Mouse (Mus musculus): Measurements from ENCODE around the gene Abhd11. TPM values are rescaled to one million over a fixed set of nuclear protein-coding genes. Genes with fewer than 3 reads are reported as not detected.
A peak's percentile ranks its signal among the peaks of the same experiment; 100 is the strongest.

Abhd11 gene
- total and polyA plus RNA-seq, 2 experiments from 2014 or later = 46.3 to 86.7 TPM

DNA sequence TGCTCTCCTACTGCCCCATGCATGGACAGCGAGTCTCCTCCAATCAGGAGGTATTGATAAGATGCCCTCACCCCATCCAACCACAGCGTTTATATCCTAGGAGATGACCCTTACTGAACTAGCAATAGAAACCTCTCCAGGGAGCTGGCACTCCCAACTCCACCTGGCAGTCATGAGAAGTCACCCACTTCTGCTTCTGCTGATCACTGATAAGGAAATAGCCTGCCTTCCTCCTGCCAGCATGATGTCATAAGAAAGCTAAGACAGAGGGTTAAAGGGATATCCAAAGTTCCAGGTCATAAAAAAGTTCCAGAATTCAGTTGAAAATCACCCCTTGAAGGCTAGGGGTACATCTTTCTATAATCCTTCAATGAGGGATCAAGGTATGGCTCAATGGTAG, 32.8 kb upstream of the Abhd11 start:
- H3K36me3 ChIP-seq (ENCODE audit: insufficient read depth) = no peaks in the 10 kb centered on the region
- no peaks in the 10 kb centered on the region for H3K9me3 ChIP-seq (ENCODE audit: low read length)
- no peaks in the 10 kb centered on the region for H3K27me3 ChIP-seq (ENCODE audit: insufficient read depth, low read length)
- WGBS = 89% methylated on average over 2 of the region's 2 CpGs
- H3K4me3 ChIP-seq (ENCODE audit: low read depth, low read length) = no peak overlapping the region
- no peaks in the 10 kb centered on the region for H3K4me1 ChIP-seq (ENCODE audit: insufficient read depth)
- no peak overlapping the region for H3K4me2 ChIP-seq (ENCODE audit: low read depth)
- ATAC-seq = no peak
- no peak for DNase-seq
- TF ChIP-seq CTCF (IDR thresholded peaks at IDR 0.05; ENCODE audit: low read depth) = no peak
- no peak overlapping the region for H3K9ac ChIP-seq
- H3K27ac ChIP-seq (ENCODE audit: low read depth, low read length) = no peak overlapping the region

DNA sequence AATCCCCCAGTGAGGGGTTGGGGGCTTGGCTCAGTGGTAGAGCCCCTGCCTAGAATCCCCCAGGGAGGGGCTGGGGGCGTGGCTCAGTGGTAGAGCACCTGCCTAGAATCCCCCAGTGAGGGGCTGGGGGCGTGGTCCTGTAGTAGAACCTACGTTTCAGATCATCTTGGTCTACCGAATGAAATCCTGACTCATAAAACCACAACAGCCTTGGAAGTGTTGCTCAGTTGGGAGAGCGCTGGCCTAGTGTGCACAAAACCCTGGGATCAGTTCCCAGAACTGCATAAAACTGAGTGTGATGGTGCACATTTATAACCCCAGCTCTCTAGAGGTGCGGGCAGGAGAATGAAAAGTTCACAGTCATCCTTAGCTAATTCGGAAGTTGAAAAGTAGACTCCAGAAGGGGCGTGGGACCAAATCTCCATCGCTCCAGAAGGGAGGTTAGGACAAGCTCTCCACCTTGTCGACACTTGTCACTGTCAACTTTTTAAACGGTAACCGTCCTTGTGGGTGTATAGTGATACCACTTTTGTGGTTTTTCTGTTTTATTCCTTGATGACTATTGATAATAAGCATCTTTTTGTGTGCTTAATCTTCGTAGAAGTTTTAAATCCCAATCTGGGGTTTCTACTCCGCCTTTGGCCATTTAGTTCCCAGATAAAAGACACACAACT, 32.2 kb upstream of the Abhd11 start:
- Histone ChIP-seq H3K4me3 (ENCODE audit: low read depth, low read length) (no peak overlapping the region), H3K9ac (no peak overlapping the region), H3K27me3 (ENCODE audit: insufficient read depth, low read length) (no peaks in the 10 kb centered on the region), H3K4me2 (ENCODE audit: low read depth) (no peak overlapping the region), H3K4me1 (ENCODE audit: insufficient read depth) (no peaks in the 10 kb centered on the region), H3K27ac (ENCODE audit: low read depth, low read length) (no peak overlapping the region), H3K36me3 (ENCODE audit: insufficient read depth) (no peaks in the 10 kb centered on the region), H3K9me3 (ENCODE audit: low read length) (no peaks in the 10 kb centered on the region)
- no peak for TF ChIP-seq CTCF (IDR thresholded peaks at IDR 0.05; ENCODE audit: low read depth)
- DNase-seq = no peak
- 86% methylated on average over 14 of the region's 14 CpGs for WGBS
- no peak for ATAC-seq

DNA sequence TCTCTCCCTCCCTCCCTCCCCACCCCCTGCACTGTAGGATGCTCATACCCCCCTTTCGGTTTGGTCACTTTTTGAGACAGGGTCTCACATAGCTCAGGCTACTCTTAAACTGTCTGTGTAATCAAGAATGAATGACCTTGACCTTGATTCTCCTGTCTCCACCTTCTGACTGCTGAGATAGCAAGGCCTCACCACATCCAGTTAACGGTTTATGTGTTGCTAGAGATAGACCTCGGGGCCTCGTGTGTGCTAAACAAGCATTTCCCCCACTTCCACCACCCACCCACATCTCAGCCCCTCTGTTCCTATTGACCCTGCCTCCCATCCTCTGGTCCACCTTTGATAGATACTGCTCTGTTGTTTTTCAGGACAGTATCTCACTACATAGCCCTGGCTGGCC, 31.1 kb upstream of the Abhd11 start:
- no peak for TF ChIP-seq CTCF (IDR thresholded peaks at IDR 0.05; ENCODE audit: low read depth)
- no peak overlapping the region for H3K4me2 ChIP-seq (ENCODE audit: low read depth)
- DNase-seq (no peak), ATAC-seq (no peak)
- H3K36me3 ChIP-seq (ENCODE audit: insufficient read depth) = no peaks in the 10 kb centered on the region
- H3K27me3 ChIP-seq (ENCODE audit: insufficient read depth, low read length) = no peaks in the 10 kb centered on the region
- no peaks in the 10 kb centered on the region for H3K4me1 ChIP-seq (ENCODE audit: insufficient read depth)
- WGBS = 88% methylated on average over 4 of the region's 4 CpGs
- H3K27ac ChIP-seq (ENCODE audit: low read depth, low read length) = no peak overlapping the region
- H3K9ac ChIP-seq = no peak overlapping the region
- H3K9me3 ChIP-seq (ENCODE audit: low read length) = no peaks in the 10 kb centered on the region
- no peak overlapping the region for H3K4me3 ChIP-seq (ENCODE audit: low read depth, low read length)

DNA sequence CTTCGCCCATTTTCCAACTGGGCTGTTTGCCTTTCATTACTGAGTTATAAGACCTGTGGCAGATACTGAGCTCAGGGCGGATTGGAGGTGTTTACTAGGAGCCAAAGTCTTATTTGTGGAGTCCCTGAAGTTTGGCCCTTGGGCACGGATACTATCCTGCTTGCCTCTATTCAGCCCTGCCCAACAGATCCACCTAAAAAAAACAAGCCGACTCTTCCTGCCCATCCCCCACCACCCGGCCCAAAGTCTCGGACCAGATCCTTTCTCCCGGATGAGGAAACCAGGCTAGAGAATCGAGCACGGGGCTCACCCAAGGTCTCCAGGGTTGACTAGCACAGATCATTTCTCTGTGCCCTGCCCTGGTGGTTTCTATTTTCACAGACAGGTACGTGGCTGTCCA, 27.8 kb upstream of the Abhd11 start:
- Histone ChIP-seq H3K9ac (no peak overlapping the region), H3K36me3 (ENCODE audit: insufficient read depth) (no peaks in the 10 kb centered on the region), H3K4me1 (ENCODE audit: insufficient read depth) (peaks cover under 1% of the 10 kb centered on the region; the same call in 1 of the 2 replicates), H3K9me3 (ENCODE audit: low read length) (no peaks in the 10 kb centered on the region), H3K27me3 (ENCODE audit: insufficient read depth, low read length) (peaks cover 17% of the 10 kb centered on the region), H3K4me3 (ENCODE audit: low read depth, low read length) (no peak overlapping the region), H3K4me2 (ENCODE audit: low read depth) (no peak overlapping the region), H3K27ac (ENCODE audit: low read depth, low read length) (no peak overlapping the region)
- no peak for DNase-seq
- no peak for ATAC-seq
- WGBS = 77% methylated on average over 10 of the region's 10 CpGs
- TF ChIP-seq CTCF (IDR thresholded peaks at IDR 0.05; ENCODE audit: low read depth) = no peak

DNA sequence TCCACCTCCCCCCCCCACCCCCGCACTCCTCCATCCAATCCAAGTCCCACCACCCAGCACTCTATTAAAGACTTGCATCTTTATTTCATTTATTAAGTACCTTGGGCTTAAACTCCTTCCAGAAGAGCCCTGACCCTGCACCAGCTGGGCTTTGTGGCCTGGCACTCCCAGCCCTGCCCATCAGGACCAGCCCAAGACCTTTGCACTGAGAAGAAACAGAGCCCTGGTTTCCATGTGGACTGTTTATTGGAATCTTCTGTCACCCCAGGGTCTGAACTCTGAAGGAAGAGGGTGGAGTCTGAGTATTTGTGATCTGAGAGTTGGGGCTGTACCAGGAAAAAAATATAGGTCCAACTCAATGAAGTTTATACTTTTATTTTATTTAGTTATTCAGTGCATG, 25.8 kb upstream of the Abhd11 start:
- no peak for ATAC-seq
- Histone ChIP-seq H3K4me1 (ENCODE audit: insufficient read depth) (peaks cover 4% of the 10 kb centered on the region; the same call in 1 of the 2 replicates), H3K9me3 (ENCODE audit: low read length) (no peaks in the 10 kb centered on the region), H3K36me3 (ENCODE audit: insufficient read depth) (no peaks in the 10 kb centered on the region), H3K27me3 (ENCODE audit: insufficient read depth, low read length) (peaks cover 31% of the 10 kb centered on the region), H3K4me3 (ENCODE audit: low read depth, low read length) (no peak overlapping the region), H3K27ac (ENCODE audit: low read depth, low read length) (no peak overlapping the region), H3K4me2 (ENCODE audit: low read depth) (no peak overlapping the region), H3K9ac (no peak overlapping the region)
- WGBS = 94% methylated on average over 1 of the region's 1 CpGs
- no peak for TF ChIP-seq CTCF (IDR thresholded peaks at IDR 0.05; ENCODE audit: low read depth)
- DNase-seq = no peak

DNA sequence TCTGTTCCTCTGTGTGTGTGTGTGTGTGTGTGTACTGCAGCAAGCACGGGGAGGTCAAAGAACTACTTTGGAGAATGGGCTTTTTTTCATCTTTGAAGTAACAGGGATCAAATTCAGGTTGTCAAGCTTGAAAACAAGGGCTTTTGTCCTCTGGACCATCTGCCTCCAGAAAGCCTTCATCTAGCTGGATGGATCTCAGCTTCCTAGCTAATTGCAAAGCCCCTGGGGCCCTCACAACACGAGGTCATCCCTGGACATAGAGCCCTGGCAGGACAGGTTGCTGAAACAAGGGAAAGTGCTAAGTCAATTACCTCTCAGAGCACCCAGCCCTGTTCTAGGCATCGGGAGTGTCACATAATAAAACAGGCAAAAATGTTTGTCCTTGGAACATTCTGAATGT, 25.2 kb upstream of the Abhd11 start:
- Histone ChIP-seq H3K9me3 (ENCODE audit: low read length) (no peaks in the 10 kb centered on the region), H3K4me1 (ENCODE audit: insufficient read depth) (peaks cover 4% of the 10 kb centered on the region; the same call in 1 of the 2 replicates), H3K27ac (ENCODE audit: low read depth, low read length) (no peak overlapping the region), H3K36me3 (ENCODE audit: insufficient read depth) (no peaks in the 10 kb centered on the region), H3K9ac (no peak overlapping the region), H3K4me2 (ENCODE audit: low read depth) (no peak overlapping the region), H3K27me3 (ENCODE audit: insufficient read depth, low read length) (peaks cover 31% of the 10 kb centered on the region), H3K4me3 (ENCODE audit: low read depth, low read length) (no peak overlapping the region)
- no peak for DNase-seq
- no peak for ATAC-seq
- TF ChIP-seq CTCF (IDR thresholded peaks at IDR 0.05; ENCODE audit: low read depth) = no peak
- 3% methylated on average over 3 of the region's 3 CpGs for WGBS

DNA sequence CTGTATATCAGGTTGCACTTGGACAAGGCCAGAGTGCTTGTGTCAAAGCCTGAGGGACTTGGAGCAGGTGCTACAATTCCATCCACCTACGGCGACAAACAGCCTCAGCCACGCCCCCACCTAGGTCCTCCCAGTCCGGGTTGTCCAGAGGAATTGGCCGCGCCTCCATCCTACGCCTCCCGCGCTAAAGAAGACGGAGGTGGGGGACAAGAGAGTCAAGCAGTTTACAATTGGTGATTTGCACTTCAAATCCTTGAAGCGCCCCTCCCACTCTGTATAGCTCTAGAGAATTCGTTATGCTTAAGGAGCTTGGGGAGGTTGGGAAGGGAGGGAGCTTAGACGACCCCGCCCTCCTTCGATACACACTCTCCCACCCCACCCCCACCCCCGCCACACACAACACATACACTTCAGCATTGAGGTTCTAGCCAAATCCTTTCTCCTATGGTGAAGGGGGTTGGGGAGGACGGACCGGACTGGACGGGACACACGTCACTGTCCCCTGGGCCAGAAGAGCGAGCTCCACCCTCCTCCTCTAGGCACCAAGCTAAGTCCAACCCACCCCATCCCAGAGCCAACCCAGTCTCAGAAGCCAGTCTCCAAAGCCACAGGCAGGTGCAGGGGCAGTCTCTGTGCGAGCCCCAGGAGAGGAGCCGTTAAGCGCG, 23.2 kb upstream of the Abhd11 start, which contains the start of gene Cldn3:
Gene Cldn3, plus strand, starts transcription at position 582 of the 665 bp plus-strand sequence.
- H3K4me3 ChIP-seq (ENCODE audit: low read depth, low read length) = peak within 1 kb of the TSS; percentile 31
- H3K9me3 ChIP-seq (ENCODE audit: low read length) = no peaks in the 10 kb centered on the region
- TF ChIP-seq CTCF (IDR thresholded peaks at IDR 0.05; ENCODE audit: low read depth) = no peak
- peak within 1 kb of the TSS; percentile 67 for H3K27ac ChIP-seq (ENCODE audit: low read depth, low read length)
- peak within 1 kb of the TSS; percentile 46 for H3K9ac ChIP-seq
- H3K27me3 ChIP-seq (ENCODE audit: insufficient read depth, low read length) = peaks cover 31% of the 10 kb centered on the region
- DNase-seq = peak; percentile 48
- no peaks in the 10 kb centered on the region for H3K36me3 ChIP-seq (ENCODE audit: insufficient read depth)
- H3K4me2 ChIP-seq (ENCODE audit: low read depth) = peak within 1 kb of the TSS; percentile 42
- peak; percentile 67 for ATAC-seq
- H3K4me1 ChIP-seq (ENCODE audit: insufficient read depth) = peaks cover 4% of the 10 kb centered on the region; the same call in 1 of the 2 replicates
- 2% methylated on average over 25 of the region's 25 CpGs for WGBS

Measured in forebrain, postnatal 0 days (tissue).